In the genomic region with DNA sequence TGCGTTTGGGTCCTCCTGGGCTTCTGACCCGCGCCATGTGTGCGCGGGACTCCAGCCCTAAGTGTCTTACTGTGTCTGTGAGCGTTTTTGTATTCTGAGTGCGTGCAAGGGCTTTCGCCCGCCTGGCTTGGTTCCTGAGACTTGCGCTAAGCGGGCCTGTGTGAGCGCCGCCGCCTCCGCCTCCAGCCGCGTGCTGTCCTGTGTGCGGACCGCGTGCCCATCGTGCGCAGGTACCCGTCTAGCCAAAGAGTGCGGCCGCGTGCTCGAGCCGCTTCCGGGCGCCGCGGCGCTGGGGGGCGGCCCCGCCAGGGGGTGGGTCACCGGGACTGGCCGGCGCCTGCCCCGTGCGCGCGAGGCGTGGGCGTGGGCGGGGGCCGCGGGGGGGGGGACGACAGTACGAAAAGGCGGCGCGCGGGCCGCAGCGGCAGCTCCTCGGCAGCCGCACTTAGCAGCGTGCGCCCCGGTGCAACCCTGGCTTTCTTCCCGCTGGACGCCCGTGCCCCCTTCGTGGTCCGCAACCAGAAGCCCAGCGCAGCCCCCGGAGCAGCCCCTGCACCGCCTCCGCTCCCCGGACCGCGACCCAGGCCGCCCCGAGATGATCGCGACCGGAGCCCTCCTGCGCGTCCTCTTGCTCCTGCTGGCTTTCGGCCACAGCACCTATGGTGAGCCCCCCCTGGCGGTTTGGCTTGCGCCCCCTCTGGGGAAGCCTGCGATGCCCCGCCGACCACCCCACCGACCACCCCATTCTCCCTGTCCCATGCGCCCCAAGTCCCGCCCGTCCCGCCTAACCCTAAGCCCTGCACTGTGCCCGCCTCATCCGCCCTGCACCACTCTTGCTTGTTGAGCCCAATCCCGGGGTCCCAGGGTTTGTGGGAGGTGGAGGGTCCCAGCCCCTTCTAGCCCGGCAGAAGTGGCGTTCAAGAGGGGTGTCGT, we compare ENCODE assay signal across 8 mouse cellular contexts. TPM values are rescaled to one million over a fixed set of nuclear protein-coding genes. Genes with fewer than 3 reads are reported as not detected.
A peak's percentile ranks its signal among the peaks of the same experiment; 100 is the strongest.
DNase-seq lines count a peak whose midpoint lies in the region; ATAC-seq lines count a peak whose summit lies in the region.

No protein-coding gene starts in this region.

- H3K27ac ChIP-seq in heart, embryonic 15.5 days, result 0 out of 2 replicates have a peak overlapping the region, but pooled peaks have one; percentile 16
- H3K27ac ChIP-seq in forebrain, embryonic 13.5 days, result peak overlapping the region; percentile 32
- H3K27ac ChIP-seq in liver, embryonic 13.5 days, result peak overlapping the region; percentile 81
- peak overlapping the region; percentile 36 for H3K27ac ChIP-seq in stomach, embryonic 16.5 days (ENCODE audit: low read length)

- H3K4me1 ChIP-seq in heart, embryonic 15.5 days (replicated peaks), result peaks cover 27% of the 10 kb centered on the region
- H3K4me1 ChIP-seq in forebrain, embryonic 13.5 days, result peaks cover 67% of the 10 kb centered on the region
- H3K4me1 ChIP-seq in liver, embryonic 13.5 days (replicated peaks), result peaks cover 44% of the 10 kb centered on the region
- H3K4me1 ChIP-seq in stomach, embryonic 16.5 days (ENCODE audit: control insufficient read depth, insufficient read depth, low read length), result peaks cover 38% of the 10 kb centered on the region

- H3K27me3 ChIP-seq in heart, embryonic 15.5 days, result peaks cover 90% of the 10 kb centered on the region
- H3K27me3 ChIP-seq in forebrain, embryonic 13.5 days, result peaks cover 81% of the 10 kb centered on the region
- peaks cover 98% of the 10 kb centered on the region for H3K27me3 ChIP-seq in liver, embryonic 13.5 days
- H3K27me3 ChIP-seq in stomach, embryonic 16.5 days (ENCODE audit: control insufficient read depth, insufficient read depth, low read length), result peaks cover 33% of the 10 kb centered on the region

- peak overlapping the region; percentile 69 for H3K4me2 ChIP-seq in heart, embryonic 15.5 days
- peak overlapping the region; percentile 84 for H3K4me2 ChIP-seq in forebrain, embryonic 13.5 days
- H3K4me2 ChIP-seq in liver, embryonic 13.5 days, result peak overlapping the region; percentile 46
- H3K4me2 ChIP-seq in stomach, embryonic 16.5 days (ENCODE audit: low read depth, low read length), result peak overlapping the region; percentile 85

- no peaks in the 10 kb centered on the region for H3K36me3 ChIP-seq in heart, embryonic 15.5 days
- H3K36me3 ChIP-seq in forebrain, embryonic 13.5 days (ENCODE audit: poor library complexity, severe bottlenecking), result no peaks in the 10 kb centered on the region
- 0 out of 2 replicates have a peak, but pooled peaks cover 7% of the 10 kb centered on the region for H3K36me3 ChIP-seq in liver, embryonic 13.5 days
- H3K36me3 ChIP-seq in stomach, embryonic 16.5 days (ENCODE audit: control insufficient read depth, insufficient read depth, low read length), result no peaks in the 10 kb centered on the region

- WGBS in heart, embryonic 15.5 days, result 2% methylated on average over 79 of the region's 96 CpGs
- 1% methylated on average over 69 of the region's 96 CpGs for WGBS in forebrain, embryonic 13.5 days
- whole genome bisulfite sequencing in liver, embryonic 13.5 days (ENCODE audit: insufficient replicate concordance), result 3% methylated on average over 78 of the region's 96 CpGs
- 1% methylated on average over 91 of the region's 96 CpGs for WGBS in stomach, embryonic 16.5 days

- H3K9ac ChIP-seq in heart, embryonic 15.5 days, result peak overlapping the region; percentile 42; the same call in 1 of the 2 replicates
- H3K9ac ChIP-seq in forebrain, embryonic 13.5 days, result peak overlapping the region; percentile 67
- peak overlapping the region; percentile 67 for H3K9ac ChIP-seq in liver, embryonic 13.5 days
- H3K9ac ChIP-seq in stomach, embryonic 16.5 days (ENCODE audit: low read length), result peak overlapping the region; percentile 77

- H3K9me3 ChIP-seq in heart, embryonic 15.5 days (replicated peaks), result no peaks in the 10 kb centered on the region
- H3K9me3 ChIP-seq in forebrain, embryonic 13.5 days (replicated peaks), result no peaks in the 10 kb centered on the region
- no peaks in the 10 kb centered on the region for H3K9me3 ChIP-seq in liver, embryonic 13.5 days (replicated peaks)
- H3K9me3 ChIP-seq in stomach, embryonic 16.5 days (replicated peaks; ENCODE audit: control insufficient read depth, low read length), result no peaks in the 10 kb centered on the region

- no peak for DNase-seq in heart, postnatal 4 days
- peak; percentile 83 for DNase-seq in NIH3T3 (ENCODE audit: low read depth)
- DNase-seq in liver, embryonic 13.5 days, result no peak
- DNase-seq in urinary bladder, adult 2 months (ENCODE audit: low spot score), result no peak
- DNase-seq in right cerebral cortex, adult 18-20 months, result no peak

- peak; percentile 60 for ATAC-seq in heart, embryonic 15.5 days (replicated peaks; ENCODE audit: insufficient number of reproducible peaks, insufficient read depth, low FRiP score, low read depth)
- ATAC-seq in forebrain, embryonic 13.5 days, result peak; percentile 54
- ATAC-seq in liver, embryonic 13.5 days (ENCODE audit: low read depth), result peak; percentile 52
- peak; percentile 59; the same call in 1 of the 2 replicates for ATAC-seq in stomach, embryonic 16.5 days (ENCODE audit: insufficient read depth, low FRiP score)

- H3K4me3 ChIP-seq in heart, embryonic 15.5 days, result peak overlapping the region; percentile 51
- peak overlapping the region; percentile 50 for H3K4me3 ChIP-seq in forebrain, embryonic 13.5 days
- H3K4me3 ChIP-seq in liver, embryonic 13.5 days (replicated peaks), result peak overlapping the region; percentile 58
- H3K4me3 ChIP-seq in stomach, embryonic 16.5 days (replicated peaks; ENCODE audit: low read length), result peak overlapping the region; percentile 57

RNA-seq across cellular contexts. Expression of a gene that starts 0.7 kb away (rescaled TPM):
- 131 and 212 TPM in 2 replicates for polyA plus RNA-seq in heart, embryonic 15.5 days (2015; fragmentation: Nextera tagmentation; extraction: Ambion mirVana)
- total RNA-seq in heart, postnatal 4 days (2021), result 10 to 100 TPM; 66.1 to 72.8 TPM
- 69.3 and 118 TPM in 2 replicates for polyA plus RNA-seq in forebrain, embryonic 13.5 days (2015; fragmentation: Nextera tagmentation; extraction: Ambion mirVana)
- polyA plus RNA-seq in liver, embryonic 13.5 days (2015; fragmentation: Nextera tagmentation; extraction: Ambion mirVana), result 470 and 508 TPM in 2 replicates
- polyA plus RNA-seq in stomach, embryonic 16.5 days (2015; fragmentation: Nextera tagmentation; extraction: Ambion mirVana), result 449 and 542 TPM in 2 replicates
- polyA plus RNA-seq in urinary bladder, adult 2 months (2012; rRNA removed), result 8.0 and 10.8 TPM in 2 replicates

Comparison
In these comparisons a context has a peak if more than half of its experiments do, and no peak if none do; other contexts are left out.
1. H3K27ac ChIP-seq: peak in every context shown above with its lines; median percentile 81 in liver, embryonic 13.5 days; 36 in stomach, embryonic 16.5 days; 32 in forebrain, embryonic 13.5 days; 16 in heart, embryonic 15.5 days.